Comparison of ENCODE assay signal across 11 mouse cellular contexts in the genomic region with DNA sequence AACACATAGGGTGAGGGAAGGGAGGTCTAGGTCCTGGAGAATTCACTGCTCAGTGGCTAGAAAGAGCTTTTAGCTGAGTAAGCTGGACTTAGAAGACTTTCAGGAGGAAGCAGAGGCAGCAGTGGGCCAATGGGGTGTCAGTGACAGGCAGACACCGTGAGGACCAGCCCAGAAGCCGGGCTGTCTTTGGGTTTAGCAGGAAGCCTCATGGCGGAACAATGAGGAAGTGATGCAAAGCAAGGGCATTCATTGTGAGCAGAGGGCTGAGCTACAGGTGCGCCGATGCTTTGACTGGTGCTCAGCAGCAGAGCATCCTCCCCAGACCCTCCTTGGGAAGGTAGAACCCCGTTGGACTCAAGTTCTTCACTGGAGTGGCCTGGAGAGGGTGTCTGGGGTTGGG. TPM values are rescaled to one million over a fixed set of nuclear protein-coding genes. Genes with fewer than 3 reads are reported as not detected.
A peak's percentile ranks its signal among the peaks of the same experiment; 100 is the strongest.
DNase-seq lines count a peak whose midpoint lies in the region; ATAC-seq and TF ChIP-seq lines count a peak whose summit lies in the region.
"Had no signal": no experiment of that assay in that cellular context is flagged by ENCODE, and none has a peak within 500 bp of the region (broad histone marks: within the 10 kb centered on the region; RNA-seq: fewer than 3 reads in every experiment).

No protein-coding gene starts in this region.

- peak overlapping the region; percentile 94; the same call in 1 of the 2 replicates for H3K4me3 ChIP-seq in G1E (ENCODE audit: low read depth, low read length)
- no peak overlapping the region for H3K4me3 ChIP-seq in liver, embryonic 11.5 days (ENCODE audit: low read depth, low read length)
- H3K4me3 ChIP-seq: embryonic facial prominence, embryonic 12.5 days; limb, embryonic 15.5 days had no signal

- H3K9ac ChIP-seq in liver, embryonic 11.5 days (ENCODE audit: low read depth, low read length) = peak overlapping the region; percentile 10; the same call in 1 of the 2 replicates
- H3K9ac ChIP-seq: embryonic facial prominence, embryonic 12.5 days; limb, embryonic 15.5 days had no signal

- 0 out of 2 replicates have a peak overlapping the region, but pooled peaks have one; percentile 10 for H3K4me2 ChIP-seq in liver, embryonic 11.5 days
- H3K4me2 ChIP-seq: embryonic facial prominence, embryonic 12.5 days; limb, embryonic 15.5 days had no signal

- ATAC-seq in G1E (ENCODE audit: extremely low read depth, insufficient number of reproducible peaks, low FRiP score, poor library complexity, severe bottlenecking) = peak; percentile 23; the same call in 1 of the 2 replicates
- no peak for ATAC-seq in liver, embryonic 11.5 days (replicated peaks; ENCODE audit: low FRiP score)

- peaks cover 78% of the 10 kb centered on the region for H3K36me3 ChIP-seq in G1E (replicated peaks)
- peaks cover 21% of the 10 kb centered on the region for H3K36me3 ChIP-seq in liver, embryonic 11.5 days (ENCODE audit: control insufficient read depth, insufficient read depth, low read length)

- H3K27ac ChIP-seq in liver, embryonic 11.5 days (ENCODE audit: low read depth, low read length) = no peak overlapping the region
- H3K27ac ChIP-seq: embryonic facial prominence, embryonic 12.5 days; limb, embryonic 15.5 days had no signal

- WGBS in liver, embryonic 11.5 days = 62% methylated on average over 6 of the region's 6 CpGs

- peaks cover 75% of the 10 kb centered on the region for H3K4me1 ChIP-seq in G1E (ENCODE audit: insufficient read depth, low read depth, low read length)
- peaks cover 37% of the 10 kb centered on the region for H3K4me1 ChIP-seq in liver, embryonic 11.5 days (replicated peaks; ENCODE audit: control insufficient read depth, insufficient read depth, low read length)

- H3K9me3 ChIP-seq in G1E (replicated peaks) = no peaks in the 10 kb centered on the region
- no peaks in the 10 kb centered on the region for H3K9me3 ChIP-seq in liver, embryonic 11.5 days (ENCODE audit: control insufficient read depth, low read length)
- H3K9me3 ChIP-seq: embryonic facial prominence, embryonic 12.5 days; limb, embryonic 15.5 days had no signal

- H3K27me3 ChIP-seq in G1E (ENCODE audit: insufficient read depth, low read length) = no peaks in the 10 kb centered on the region
- no peaks in the 10 kb centered on the region for H3K27me3 ChIP-seq in liver, embryonic 11.5 days (replicated peaks; ENCODE audit: control insufficient read depth, insufficient read depth, low read length)
- H3K27me3 ChIP-seq: embryonic facial prominence, embryonic 12.5 days; limb, embryonic 15.5 days had no signal

- no peak for TF ChIP-seq CTCF in G1E (IDR thresholded peaks at IDR 0.05; ENCODE audit: low read depth, low read length)

- DNase-seq in lung, postnatal 25 days (ENCODE audit: low spot score) = peak; percentile 44
- DNase-seq in lung, postnatal 10 days = no peak
- peak; percentile 64 for DNase-seq in G1E (ENCODE audit: low spot score)
- no peak for DNase-seq in liver, embryonic 11.5 days (ENCODE audit: low spot score)
- peak; percentile 75 to 78 for DNase-seq in spleen, postnatal 36 days (ENCODE audit: low spot score in 2 of 2)
- DNase-seq in cerebellum, adult 11-12 months = no peak
- no peak for DNase-seq in adrenal gland, adult 2 months
- DNase-seq in kidney, adult 18-20 months = no peak
- DNase-seq: kidney, postnatal 4 days had no signal

RNA-seq across cellular contexts. Expression of a gene that starts 3.8 kb away (rescaled TPM):
- total RNA-seq in G1E (2014; fragmentation: Nextera tagmentation) (62.2 and 63.3 TPM in 2 replicates), G1E (2017) (69.1 and 78.2 TPM in 2 replicates)
- 74.5 and 88.3 TPM in 2 replicates for polyA plus RNA-seq in G1E (2012)
- polyA plus RNA-seq in liver, embryonic 11.5 days (2014; fragmentation: Nextera tagmentation; extraction: Ambion mirVana) = 22.5 and 26.1 TPM in 2 replicates
- total RNA-seq in adrenal gland, adult 2 months (2021) = 10 to 100 TPM; 64.2 to 66.2 TPM
- 65.8 and 73.8 TPM in 2 replicates for polyA plus RNA-seq in adrenal gland, adult 2 months (2012; rRNA removed)

Comparison
In these comparisons a context has a peak if more than half of its experiments do, and no peak if none do; other contexts are left out.
1. DNase-seq: peak in lung, postnatal 25 days (single experiment), G1E (single experiment) and spleen, postnatal 36 days (2 of 2); none in lung, postnatal 10 days (single experiment), liver, embryonic 11.5 days (single experiment), cerebellum, adult 11-12 months (single experiment), adrenal gland, adult 2 months (single experiment) and kidney, adult 18-20 months (single experiment).